Mouse (Mus musculus) regulatory T cell (primary cell): ENCODE measurements around the gene Map4k5.

Source experiments
- in situ Hi-C: fragments of 300-600 bp; cut with MboI, MseI; formaldehyde crosslinking; loops from one replicate; pipeline ENCODE4 v1.15.1; 2025; ENCODE audit warnings: high pct_unique_total_duplicates

Map4k5 gene

DNA sequence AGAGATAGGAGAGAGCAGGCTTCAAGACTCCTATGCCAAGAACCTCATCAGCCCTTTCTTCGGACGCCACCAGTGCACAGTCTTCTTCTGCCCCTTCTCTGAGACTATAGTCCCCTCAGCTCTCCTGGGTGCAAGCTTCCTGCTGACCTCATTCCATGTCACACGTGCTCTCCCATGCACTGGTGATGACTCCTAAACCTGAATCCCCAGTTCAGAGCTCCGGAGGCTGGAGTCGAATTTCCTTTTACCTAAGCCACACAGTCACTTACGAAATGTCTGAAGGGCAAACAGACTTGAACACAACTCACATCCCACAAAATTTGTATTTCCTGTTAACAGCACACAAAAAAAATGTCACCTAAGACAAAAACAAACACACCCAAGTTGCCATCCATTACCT is 5.2 kb downstream of the Map4k5 start:
- in situ Hi-C loops: no loop called here

DNA sequence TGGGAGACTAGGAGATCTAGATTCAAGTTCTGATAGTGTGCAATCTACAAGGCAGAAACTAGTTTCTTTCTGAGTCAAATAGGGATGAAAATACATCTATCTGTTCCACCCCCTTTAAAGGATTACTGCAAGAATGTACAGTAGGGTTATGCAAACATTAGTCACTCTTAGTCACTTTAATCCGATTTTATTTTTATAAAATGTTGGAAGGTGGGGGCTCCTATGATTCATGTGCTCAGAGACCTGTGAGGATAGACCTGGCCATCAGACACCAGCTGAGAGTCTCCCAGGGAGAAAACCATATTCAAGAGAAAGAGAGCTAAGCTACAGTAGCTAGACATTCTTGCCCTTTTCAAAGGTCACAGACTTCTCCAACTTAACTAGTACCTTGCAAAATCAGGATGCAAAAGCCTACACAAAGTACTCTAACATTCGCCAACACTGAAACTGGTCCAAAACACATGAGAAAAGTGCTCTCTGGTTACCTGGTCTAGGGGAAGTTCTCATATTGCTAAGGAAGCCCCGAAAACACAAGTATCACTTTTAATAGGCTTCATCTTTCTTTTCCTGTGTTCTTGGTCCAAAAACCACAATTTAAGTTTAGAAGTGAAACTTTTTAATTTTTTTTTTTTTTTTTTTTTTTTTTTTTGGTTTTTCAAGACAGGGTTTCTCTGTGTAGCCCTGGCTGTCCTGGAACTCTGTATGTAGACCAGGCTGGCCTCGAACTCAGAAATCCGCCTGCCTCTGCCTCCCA is 7.7 kb downstream of the Map4k5 start:
- in situ Hi-C loops: no loop called here

DNA sequence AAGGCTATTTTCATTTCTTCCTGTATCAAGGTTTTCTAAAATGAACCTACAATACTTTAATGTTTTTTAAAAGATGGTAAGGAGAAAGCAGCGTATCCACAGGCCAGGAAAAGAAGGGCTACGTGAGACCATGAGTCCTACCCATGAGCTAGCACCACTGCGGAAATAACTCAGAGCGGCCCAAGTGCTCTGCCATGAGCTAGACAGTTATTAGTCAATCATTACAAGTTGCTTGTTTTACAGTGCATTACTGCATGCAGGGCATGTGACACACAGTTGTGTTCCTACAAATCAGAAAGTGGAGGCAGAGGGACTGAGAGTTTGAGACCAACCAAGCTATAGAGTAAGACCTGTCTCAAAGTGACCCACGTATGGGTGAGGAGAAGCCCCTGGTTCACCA is 8.9 kb downstream of the Map4k5 start:
- in situ Hi-C loops: no loop called here

DNA sequence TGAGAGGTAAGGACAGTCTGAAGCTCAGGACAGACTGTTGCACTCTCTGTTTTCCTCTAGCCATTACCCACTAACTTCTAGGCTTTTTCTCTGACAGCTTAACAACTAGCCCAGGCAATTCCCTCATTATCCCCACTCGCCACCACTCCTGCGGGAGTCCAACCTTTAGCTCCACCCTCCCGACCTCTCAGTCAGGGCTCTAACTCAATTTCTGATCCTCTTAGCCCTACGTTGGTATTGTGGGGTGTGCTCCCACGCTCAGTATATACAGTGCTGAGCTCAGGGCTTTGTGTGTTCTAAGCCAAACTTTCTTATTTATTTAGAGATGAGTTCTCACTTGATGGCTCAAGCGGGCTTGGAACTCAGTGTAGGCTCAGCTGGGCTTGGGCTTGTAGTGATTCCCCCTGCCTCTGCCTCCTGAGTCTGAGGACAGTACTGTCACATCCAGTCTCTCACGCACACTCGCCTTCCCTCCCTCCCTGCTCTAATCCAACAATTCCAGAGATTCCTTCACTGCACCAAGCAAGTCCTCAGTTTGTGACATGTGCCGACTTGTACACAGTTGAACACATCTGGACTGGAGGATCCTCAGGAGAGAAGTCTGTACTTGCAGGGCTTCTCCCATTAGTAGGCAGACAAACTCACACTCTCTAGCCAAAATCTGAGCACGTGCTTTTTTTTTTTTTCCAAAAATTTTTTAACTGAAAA is 11.6 kb downstream of the Map4k5 start:
- in situ Hi-C loops: no loop called here

DNA sequence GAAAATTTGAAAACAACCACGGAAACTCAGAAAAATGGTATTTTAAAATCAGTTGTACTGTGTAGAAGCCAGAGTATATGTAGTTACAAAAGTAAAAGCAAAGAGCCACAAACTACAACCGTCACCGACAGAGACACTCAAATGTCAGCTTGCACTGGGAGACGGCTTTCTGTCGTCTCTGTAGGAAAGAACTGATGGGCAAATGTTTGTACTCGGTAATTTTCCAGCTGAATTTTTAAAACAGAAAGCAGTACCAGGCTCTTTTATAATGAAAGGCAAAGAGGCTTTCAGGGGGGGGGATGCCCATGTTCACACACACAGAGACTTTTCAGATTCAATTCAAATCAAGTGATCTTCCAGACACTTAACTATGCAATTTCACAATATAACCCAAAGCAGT is 13.3 kb downstream of the Map4k5 start:
- in situ Hi-C loops: no loop called here

DNA sequence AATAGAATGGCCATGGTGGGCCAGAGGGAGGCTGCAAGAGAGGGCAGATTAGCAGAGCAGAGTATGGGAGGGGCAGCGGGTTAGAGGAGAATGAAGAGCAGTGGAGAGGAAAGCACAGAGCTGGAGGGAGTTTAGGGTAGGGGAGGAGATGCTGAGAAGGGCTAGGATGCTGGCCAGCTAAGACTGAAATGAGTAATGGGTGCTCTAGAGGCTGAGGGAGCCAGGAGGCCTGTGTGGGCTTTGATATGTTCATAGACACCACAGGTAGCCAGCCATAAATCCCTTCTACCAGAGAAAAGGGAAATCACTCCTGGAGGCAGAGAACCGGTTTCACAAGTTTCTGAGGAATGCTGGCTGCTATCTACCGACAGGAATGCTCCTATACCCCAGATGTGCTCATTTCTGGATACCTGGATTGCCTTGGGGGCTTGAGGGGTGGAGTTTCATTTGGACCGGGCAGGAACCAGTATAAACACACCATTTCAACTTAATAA is 13.8 kb downstream of the Map4k5 start:
- in situ Hi-C loops: no loop called here

DNA sequence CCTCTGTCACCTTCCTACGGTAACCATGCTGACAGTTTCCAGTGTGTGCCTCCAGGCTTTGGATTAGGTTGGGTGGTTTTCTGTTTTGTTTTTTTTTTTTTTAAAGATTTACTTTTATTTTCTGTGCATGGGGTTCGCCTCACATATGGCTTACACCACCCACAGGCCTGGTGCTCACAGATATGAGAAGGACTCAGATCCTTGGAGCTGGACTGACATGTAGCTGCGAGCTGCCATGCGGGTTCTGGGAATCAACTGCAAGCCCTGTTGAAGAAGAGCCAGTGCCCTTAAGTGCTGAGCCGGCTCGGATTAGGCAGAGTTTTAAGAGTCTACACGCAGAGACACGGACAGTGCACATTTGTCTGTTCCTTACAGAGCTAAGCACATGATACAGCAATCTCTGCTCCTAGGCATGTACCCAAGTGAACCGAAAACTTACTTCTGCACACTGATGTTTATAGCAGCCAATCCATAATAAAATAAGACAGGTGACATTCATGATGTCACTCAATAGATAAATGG is 15.1 kb downstream of the Map4k5 start:
- in situ Hi-C loops: no loop called here

DNA sequence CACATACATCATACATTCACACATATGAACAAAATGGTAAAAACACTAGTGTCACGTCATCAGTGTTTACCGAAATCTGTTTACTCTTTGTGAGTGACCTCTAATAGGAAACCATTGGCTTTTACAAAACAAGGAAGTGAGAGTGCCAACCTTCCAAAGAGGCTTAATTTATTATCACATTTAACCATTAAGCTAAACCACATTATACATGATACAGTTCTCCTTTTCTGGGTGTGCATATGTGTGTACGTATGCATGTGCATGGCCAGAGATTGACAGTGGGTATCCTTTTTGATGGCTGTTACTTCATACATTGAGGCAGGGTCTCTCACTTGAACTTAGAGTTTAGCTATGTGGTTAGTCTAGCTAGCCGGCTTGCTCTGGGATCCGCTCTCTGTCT is 21.4 kb downstream of the Map4k5 start:
- in situ Hi-C loops: no loop called here

DNA sequence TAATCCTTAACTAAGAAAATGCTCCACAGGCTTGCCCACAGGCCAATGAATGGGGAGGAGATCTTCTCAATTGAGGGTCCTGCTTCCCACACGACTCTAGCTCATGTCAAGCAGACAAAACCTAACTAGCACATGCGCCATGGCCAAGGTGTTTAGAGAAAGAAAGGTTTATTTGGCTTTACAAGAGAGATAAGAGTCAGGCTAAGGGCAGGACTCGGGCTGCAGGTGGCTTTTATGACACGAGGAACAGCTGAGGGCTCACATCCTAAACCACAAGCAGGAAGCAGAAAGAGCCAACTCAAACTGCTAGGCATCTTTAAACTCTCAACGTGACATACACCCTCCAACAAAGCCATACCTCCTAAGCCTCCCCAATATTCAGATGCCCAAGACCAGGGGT is 25.7 kb downstream of the Map4k5 start:
- in situ Hi-C loops: no loop called here

DNA sequence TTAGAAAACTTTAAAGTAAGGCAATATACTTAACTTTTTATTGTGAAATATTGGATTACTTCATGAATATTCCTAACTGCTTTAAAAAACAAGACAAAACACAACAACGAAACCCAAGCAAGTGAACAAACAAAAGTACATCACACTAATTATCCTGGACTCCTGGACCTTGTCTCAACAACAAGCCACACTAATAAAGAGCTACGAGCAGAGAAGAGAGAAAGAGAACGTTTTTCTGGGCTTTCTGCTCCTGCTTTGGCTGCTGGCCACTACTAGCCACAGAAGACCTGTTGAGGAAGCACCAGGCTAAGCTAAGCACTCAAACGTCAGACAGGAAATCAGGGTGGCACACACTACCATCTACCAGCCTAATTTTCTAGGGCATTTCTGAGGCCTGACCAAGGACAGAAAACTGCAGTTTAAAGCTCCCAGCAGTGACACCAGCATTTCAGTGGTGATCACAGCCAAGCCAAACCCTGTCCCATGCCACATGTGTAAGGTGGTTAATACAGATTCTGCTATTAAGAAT is 28.8 kb downstream of the Map4k5 start:
- in situ Hi-C loops: no loop called here

DNA sequence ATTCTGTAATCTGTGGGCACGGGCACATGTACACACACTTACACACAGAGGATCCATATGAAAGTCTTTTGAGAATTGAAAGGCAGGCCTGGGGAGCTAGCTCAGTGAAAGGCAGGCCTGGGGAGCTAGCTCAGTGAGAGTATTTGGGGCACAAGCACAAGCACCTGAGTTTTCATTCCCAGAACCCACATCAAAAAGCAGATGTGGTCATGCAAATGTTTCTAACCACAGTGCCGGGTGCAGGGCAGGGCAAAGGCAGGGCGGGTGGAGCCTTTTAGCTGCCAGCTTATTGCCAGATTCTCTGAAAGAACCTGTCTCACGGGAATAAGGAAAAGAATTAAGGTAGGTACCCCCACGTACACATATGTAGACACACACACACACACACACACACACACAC is 29.5 kb downstream of the Map4k5 start:
- in situ Hi-C loops: no loop called here

DNA sequence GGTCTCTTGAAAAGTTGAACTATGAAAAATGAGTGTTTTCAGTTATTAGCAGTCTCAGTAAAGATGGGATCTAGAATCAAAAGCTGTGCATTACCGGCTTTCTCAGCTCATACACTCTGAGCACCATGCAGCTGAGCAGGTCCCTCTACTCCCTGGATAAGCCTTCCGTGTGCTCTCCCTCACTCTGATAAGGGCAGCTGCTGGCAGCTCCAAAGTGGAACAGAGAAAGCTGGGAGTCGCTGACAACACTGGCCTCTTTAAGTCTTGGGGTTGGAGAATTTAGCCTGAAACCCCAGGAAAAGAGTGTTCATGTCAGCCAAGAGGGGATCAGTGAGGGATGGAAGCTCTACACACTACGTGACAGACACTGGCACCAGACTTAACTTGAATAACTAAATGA is 34.2 kb downstream of the Map4k5 start:
- in situ Hi-C loops: no loop called here

DNA sequence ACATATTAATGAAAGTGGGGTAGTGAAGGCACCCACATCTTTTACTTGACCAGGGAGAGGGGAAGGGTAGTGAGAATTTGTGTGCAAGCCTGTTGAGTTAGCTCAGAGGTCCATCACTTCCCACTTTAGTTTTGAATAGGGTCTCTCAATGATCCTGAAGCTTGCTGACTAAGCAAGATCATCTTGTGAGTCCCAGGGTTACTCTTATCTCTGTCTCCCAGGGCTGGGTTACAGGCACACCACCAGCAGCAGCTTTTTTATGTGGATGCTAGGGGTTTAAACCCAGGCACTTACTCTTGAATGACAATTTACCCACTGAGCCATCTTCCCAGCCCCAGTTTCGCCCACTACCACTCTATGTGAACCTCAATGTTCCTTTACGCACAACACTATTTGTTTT is 35.4 kb downstream of the Map4k5 start:
- in situ Hi-C loops: no loop called here

DNA sequence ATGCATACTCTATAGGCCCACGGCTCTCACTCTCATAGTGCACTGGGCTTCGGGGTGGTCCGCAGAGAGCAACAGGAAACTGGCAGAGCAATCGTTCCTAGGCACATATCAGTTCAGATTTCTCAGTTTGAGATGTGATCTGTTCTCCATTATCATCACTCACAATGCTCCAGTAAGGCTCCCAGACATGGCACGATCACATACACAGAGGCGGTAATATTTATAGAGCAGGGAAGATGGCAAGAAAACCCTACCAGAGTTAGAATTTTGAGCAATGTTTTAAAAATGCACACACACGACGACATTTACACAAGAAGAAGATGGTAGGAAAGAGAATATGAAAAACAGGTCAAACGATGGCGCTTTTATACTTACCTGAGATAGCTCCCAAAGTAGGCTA is 36.6 kb downstream of the Map4k5 start:
- in situ Hi-C loops: no loop called here

DNA sequence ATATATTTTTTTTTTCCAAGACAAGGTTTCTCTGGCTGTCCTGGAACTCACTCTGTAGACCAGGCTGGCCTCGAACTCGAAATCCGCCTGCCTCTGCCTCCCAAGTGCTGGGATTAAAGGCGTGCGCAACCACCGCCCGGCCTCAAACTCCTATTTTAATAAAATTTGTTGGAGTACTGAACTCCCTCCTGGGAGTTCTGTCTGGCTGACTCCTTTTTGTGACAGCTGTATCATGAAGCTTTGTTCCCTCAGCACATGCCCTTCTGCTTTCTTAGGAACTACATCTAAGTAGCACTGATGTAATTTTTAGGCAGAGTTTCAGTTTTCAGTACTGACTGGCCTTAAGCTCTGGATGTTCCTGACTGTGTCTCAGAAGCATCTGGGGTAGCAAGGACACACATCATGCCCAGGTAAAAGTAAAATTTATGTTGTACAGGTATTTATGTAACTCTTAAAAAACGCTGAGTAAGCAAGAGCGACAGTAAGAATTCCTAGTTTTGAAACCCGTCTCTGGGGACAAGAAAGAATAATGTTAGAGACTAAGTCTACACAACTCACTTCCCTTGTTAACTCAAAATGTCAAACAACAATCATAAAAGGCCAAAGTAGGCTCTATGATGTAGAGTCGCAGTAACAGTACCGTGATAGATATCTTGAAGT is 37.2 kb downstream of the Map4k5 start:
- in situ Hi-C loops: no loop called here

DNA sequence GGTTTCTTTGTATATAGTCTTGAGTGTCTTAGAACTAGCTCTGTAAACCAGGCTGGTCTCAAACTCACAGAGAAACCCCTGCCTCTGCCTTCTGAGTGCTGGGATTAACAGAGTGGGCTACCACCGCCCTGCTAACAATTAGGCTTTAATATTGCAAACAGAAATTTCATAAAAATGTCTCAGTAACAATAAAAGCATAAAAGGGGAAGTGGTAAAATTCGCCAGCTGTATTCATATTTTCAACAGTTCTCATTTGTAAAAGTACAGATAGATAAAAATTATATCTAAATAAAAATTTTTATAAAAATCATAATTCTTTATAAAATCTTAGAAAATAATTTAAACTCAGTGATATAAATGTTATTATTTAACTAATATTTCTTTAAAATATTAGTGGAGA is 39.1 kb downstream of the Map4k5 start:
- in situ Hi-C loops: no loop called here

DNA sequence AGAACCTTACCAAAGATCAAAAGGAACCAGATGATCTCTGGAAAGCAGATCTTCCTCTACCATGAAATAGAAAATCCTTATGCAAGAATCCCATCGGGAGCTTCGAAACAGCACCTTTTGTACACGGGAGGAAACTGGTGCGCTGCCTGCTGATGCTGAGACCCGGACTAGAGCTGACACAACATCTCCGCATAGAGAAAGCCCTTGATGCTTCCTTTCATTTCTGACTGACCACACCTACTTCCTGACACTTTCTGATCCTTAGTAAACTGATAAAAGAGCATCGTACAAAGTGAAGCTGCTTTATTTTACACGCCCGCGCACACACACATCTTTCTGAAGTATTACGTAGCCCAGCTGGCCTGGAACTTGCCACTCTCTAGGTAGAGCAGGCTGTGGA is 39.6 kb downstream of the Map4k5 start:
- in situ Hi-C loops: no loop called here

DNA sequence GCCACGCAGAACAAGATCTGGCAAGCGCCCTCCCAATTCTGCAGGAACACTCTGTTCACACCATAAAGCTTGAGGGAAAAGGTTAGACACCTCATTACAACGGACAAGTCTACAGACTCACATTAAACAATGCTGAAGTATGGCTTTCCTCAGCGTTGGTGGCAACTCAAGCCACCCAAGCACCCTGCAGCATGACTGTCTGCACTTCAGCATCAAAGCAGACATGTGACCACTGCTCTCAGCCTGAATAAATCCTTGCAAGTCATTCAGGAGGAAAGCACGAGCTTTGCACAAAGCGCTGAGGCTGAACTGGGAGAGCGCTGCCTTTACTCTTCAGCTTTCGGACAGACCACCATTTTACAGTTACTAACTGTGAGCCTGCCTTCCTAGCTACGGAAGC is 40.7 kb downstream of the Map4k5 start:
- in situ Hi-C loops: no loop called here

DNA sequence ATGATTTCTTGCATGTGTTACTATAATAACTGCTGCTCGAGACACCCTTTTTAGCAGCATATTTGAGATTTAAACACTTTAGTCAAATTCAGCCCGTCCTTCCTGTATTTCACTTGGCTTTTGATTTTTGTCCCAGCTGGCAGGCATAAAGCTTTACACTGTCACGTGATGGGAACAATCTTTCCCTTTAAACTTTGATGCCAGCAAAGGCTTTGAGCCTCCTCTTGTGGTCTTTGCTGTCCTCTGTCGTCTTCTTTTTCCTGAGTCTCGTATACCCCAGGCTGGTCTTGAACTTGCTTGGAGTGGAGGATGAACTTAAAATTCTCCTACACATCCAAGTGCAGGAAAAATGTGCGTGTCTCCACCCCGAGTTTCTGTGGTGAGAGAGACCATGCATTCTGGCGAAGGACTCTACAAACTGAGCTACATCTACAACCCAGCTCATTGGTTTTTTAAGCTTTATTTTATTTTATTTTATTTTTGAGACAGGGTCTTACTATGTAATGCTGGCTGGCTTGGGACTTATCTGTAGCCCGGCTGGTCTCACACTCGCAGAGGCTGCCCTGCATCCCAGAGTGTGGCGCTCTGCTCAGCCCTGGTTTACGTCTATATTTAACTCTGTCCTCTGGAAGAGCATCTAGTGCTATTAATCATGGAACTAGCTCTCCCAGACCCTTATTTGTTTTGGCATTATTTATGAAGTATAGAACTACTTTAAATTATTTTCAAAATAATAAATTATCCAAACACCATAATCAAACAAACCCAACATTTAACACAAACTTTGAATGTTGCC is 44.7 kb downstream of the Map4k5 start:
- in situ Hi-C loops: no loop called here

DNA sequence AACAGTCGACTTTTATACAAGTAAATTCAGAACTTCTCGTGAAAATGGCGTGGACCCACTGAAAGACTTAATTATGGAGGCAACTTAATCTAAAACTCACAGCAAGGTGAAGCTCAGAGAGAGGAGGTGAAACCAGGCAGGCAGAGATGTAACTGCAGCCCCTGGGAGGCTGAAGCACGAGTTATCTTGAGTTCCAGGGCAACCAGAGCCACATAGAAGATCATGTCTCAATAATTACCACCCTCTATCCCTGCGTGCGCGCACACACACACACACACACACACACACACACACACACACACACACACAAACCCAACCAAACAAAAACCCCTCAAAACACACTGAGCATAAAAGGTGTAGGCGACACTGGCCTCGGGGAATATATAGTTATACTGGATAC is 46.5 kb downstream of the Map4k5 start:
- in situ Hi-C loops: no loop called here

DNA sequence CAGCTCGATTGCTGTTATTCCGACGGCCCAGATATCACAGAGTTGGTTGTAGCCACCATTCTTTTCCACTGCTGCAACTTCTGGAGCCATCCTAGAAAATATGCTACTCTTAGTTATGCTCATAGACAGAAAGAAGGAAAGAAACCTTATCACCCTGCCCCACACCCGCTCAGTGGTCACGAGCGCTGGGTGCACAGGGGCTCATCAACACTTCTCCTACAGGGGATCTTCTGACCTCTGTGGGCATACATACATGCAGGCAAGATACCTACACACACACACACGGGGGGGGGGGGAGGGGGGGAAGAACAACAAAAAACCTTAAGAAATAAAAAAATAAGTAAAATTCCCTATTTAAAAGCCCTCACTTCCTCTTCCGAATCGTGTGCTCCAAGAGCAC is 47.3 kb downstream of the Map4k5 start:
- in situ Hi-C loops: no loop called here
